Mouse (Mus musculus): ENCODE results near the gene Ryr1. TPM values are rescaled to one million over a fixed set of nuclear protein-coding genes. Genes with fewer than 3 reads are reported as not detected.

Gene Ryr1
- total RNA-seq (2023), result under 1 TPM; 0.32 to 0.39 TPM

GRCm38 (mm10) chr7:29124970-29125369 lies at the start of gene Ryr1:
Gene Ryr1, minus strand, starts transcription at chr7:29125179.

GRCm38 (mm10) chr7:29170066-29170754 lies 45.2 kb upstream of the Ryr1 start, which contains the start of the genes Ggn and Spred3:
Gene Ggn, plus strand, starts transcription at chr7:29170210.
Gene Spred3, minus strand, starts transcription at chr7:29170411.

GRCm38 (mm10) chr7:29155838-29156782 lies 31.1 kb upstream of the Ryr1 start, which contains the start of gene Fam98c:
Gene Fam98c, minus strand, starts transcription at chr7:29156234.

GRCm38 (mm10) chr7:29134693-29135386 lies 9.9 kb upstream of the Ryr1 start, which contains the start of gene Rasgrp4:
Gene Rasgrp4, plus strand, starts transcription at chr7:29134851.

GRCm38 (mm10) chr7:28981651-28982273 lies 143.2 kb downstream of the Ryr1 start, which contains the start of the genes Eif3k and Map4k1:
Gene Eif3k, minus strand, starts transcription at chr7:28981864.
Gene Map4k1, plus strand, starts transcription at chr7:28982050.

GRCm38 (mm10) chr7:28961927-28962670 lies 162.9 kb downstream of the Ryr1 start, which contains the start of gene Actn4:
Gene Actn4, minus strand, starts transcription at chr7:28962340.

Other genes starting within 250 kb of the Ryr1 start
- not detected for gene Capn12, start 243.8 kb downstream of the Ryr1 start, total RNA-seq (2023)
- gene Actn4, start 162.8 kb downstream of the Ryr1 start, total RNA-seq (2023), result 100 to 1,000 TPM; 108 to 109 TPM
- gene Eif3k, start 143.3 kb downstream of the Ryr1 start, total RNA-seq (2023), result 100 to 1,000 TPM; 267 to 290 TPM
- 100 to 1,000 TPM; 344 to 379 TPM for gene Map4k1, start 143.1 kb downstream of the Ryr1 start, total RNA-seq (2023)
- 1 to 10 TPM; 4.1 to 4.4 TPM for gene Rasgrp4, start 9.7 kb upstream of the Ryr1 start, total RNA-seq (2023)
- gene Fam98c, start 31.1 kb upstream of the Ryr1 start, total RNA-seq (2023), result 10 to 100 TPM; 27.9 to 33.3 TPM
- not detected for gene Ggn, start 45.0 kb upstream of the Ryr1 start, total RNA-seq (2023)
- gene Spred3, start 45.2 kb upstream of the Ryr1 start, total RNA-seq (2023), result 1 to 10 TPM; 1.5 to 1.7 TPM
- 100 to 1,000 TPM; 197 to 231 TPM for gene Psmd8, start 55.5 kb upstream of the Ryr1 start, total RNA-seq (2023)
- 1 to 10 TPM; 2.4 to 2.8 TPM for gene Catsperg1, start 88.9 kb upstream of the Ryr1 start, total RNA-seq (2023)
- 1 to 10 TPM; 1.4 to 1.9 TPM for gene Kcnk6, start 107.3 kb upstream of the Ryr1 start, total RNA-seq (2023)
- gene Yif1b, start 113.2 kb upstream of the Ryr1 start, total RNA-seq (2023), result 10 to 100 TPM; 22.3 to 24.6 TPM
- 1 to 10 TPM; 3.2 to 3.5 TPM for gene 2200002D01Rik, start 123.3 kb upstream of the Ryr1 start, total RNA-seq (2023)
- 10 to 100 TPM; 38.6 to 45.2 TPM for gene Spint2, start 156.7 kb upstream of the Ryr1 start, total RNA-seq (2023)
- gene Ppp1r14a, start 164.1 kb upstream of the Ryr1 start, total RNA-seq (2023), result not detected
- 1 to 10 TPM in 1 of 2 experiments, not detected in 1; 1.0 TPM for gene Dpf1, start 178.8 kb upstream of the Ryr1 start, total RNA-seq (2023)

Data from B cell, adult 67 days (primary cell).